Mouse (Mus musculus): ENCODE results near the gene Acsl5.

Gene Acsl5

GRCm38 (mm10) chr19:55331776-55332175, 80.0 kb downstream of the Acsl5 start:
- DNase-seq (ENCODE audit: low spot score): no peak

- peak; percentile 50 for DNase-seq (ENCODE audit: low spot score)
Observed at GRCm38 (mm10) chr19:55332641-55333268, 81.0 kb downstream of the Acsl5 start.

DNA sequence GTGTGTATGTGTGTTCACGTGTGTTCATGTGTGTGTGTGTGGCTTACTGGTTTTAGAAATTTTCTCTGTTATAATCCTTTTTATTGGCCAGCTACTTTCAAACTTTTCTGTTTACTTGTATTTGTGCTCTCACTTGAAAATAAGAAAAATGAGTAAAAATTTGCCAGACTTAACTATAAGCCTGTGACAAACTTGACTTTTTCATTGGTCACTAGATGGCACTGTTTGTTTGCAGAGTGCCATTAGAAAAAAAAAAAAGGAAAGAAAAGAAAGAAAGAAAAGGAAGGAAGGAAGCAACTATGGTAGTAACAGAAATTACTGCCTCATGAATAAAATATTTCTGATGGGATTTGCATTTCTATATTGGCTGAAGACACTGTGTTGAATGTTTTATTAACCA, 84.1 kb downstream of the Acsl5 start:
- DNase-seq (ENCODE audit: low spot score): no peak

DNA sequence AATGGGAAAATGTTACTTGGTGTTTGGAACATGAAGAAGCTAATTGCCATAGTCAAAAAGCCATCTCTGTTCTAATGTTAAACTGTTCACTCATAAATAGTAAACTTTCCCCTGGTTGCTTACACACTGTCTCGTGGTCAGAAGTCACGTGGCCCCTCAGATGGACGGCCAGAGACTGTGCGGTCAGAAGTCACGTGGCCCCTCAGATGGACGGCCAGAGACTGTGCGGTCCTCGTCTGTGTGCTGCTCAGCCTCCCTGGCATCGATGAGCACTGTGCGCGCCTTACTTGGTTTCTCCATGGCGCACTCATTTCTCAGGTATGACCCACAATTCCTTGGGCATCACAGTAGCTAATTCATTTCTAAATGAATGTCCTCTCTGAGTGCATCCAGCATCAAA, 84.7 kb downstream of the Acsl5 start:
- no peak for DNase-seq (ENCODE audit: low spot score)

DNA sequence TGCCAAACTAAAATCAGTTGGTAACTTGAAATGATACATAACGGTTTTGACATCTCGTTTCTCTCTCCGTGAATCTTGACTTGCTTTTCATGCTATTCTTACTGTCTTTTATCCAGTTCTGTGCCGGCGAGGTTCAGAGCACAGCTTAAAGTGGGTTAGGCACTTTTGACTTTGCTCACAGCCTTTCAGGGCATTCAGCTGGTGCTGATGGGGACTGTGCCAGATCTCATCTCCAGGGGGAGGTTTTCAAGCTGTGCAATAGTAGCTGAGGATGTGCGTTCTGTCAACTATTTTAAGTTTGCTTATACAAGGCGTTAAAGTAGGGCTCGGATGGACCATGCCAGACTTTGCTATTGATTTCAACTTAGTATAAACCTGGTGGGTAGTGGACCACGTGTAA, 85.3 kb downstream of the Acsl5 start:
- no peak for DNase-seq (ENCODE audit: low spot score)

- DNase-seq (ENCODE audit: low spot score): no peak
Observed at GRCm38 (mm10) chr19:55337664-55338063, 85.9 kb downstream of the Acsl5 start.

DNA sequence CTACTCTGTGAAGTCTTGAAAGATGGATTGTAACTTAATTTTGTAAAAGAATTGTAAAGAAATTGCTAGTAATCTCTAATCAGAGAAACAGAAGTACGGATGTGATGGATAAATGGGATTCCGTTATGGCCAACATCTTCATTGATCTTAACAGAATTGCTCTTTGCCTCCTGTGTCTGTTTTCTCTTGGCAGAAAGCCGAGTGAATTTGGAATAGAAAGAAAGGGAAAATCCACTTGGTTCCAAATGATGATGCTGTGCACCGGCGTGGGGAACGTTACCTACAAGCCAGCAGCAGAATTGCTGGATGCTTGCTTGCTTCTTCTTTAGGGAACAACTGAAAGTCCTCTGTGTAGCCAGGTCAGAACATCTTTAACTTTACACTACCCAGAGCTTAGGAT, 88.8 kb downstream of the Acsl5 start:
- no peak for DNase-seq (ENCODE audit: low spot score)

GRCm38 (mm10) chr19:55341377-55341776, 89.6 kb downstream of the Acsl5 start:
- DNase-seq (ENCODE audit: low spot score): no peak

GRCm38 (mm10) chr19:55342423-55342822, 90.7 kb downstream of the Acsl5 start:
- no peak for DNase-seq (ENCODE audit: low spot score)

DNA sequence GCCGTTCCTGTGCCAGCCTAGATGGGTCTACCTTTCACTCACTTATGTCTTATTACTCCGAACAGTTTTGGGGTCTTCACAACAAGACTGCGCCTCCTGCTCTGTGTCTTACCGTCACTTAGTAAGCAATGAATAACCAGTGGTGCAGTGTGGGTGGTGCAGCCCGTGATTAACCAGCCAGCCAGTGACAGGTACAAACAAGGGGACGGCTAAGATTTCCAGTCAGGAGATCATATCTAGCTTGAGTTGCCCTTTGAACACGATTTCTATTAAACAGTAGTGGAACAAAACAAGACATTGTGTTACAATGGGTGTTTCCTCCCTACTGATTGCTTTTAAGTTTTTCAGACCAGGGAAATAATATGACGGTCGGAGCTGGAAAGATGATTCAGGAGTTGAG, 91.5 kb downstream of the Acsl5 start:
- DNase-seq (ENCODE audit: low spot score): no peak
